Mouse (Mus musculus) liver (tissue): ENCODE measurements around the gene Gm20683.

Experiments
- DNase-seq: peaks from one replicate; pipeline ENCODE4 v3.0.0-alpha.2; 2020; ENCODE audit warnings: mixed read lengths

Gene Gm20683

GRCm38 (mm10) chr17:25792615-25793014, 48.9 kb downstream of the Gm20683 start, which contains the start of gene Fam173a:
Fam173a (minus strand) TSS chr17:25792901.
- DNase-seq, result peak; percentile 76

- DNase-seq, result peak; percentile 84
Measured at GRCm38 (mm10) chr17:25791843-25792527, 49.6 kb downstream of the Gm20683 start.

GRCm38 (mm10) chr17:25791320-25791842, 50.2 kb downstream of the Gm20683 start:
- DNase-seq, result no peak

GRCm38 (mm10) chr17:25786781-25787504, 54.6 kb downstream of the Gm20683 start:
- no peak for DNase-seq

- DNase-seq, result no peak
Measured at GRCm38 (mm10) chr17:25786280-25786679, 55.3 kb downstream of the Gm20683 start, which contains the start of gene Ccdc78. Ccdc78 (plus strand) TSS chr17:25786580.

- DNase-seq, result peak; percentile 96
Measured at GRCm38 (mm10) chr17:25785281-25785745, 56.2 kb downstream of the Gm20683 start, which contains the start of gene Haghl. Haghl (minus strand) TSS chr17:25785673.
